Mouse (Mus musculus): ENCODE measurements around the gene Tbc1d17. TPM values are rescaled to one million over a fixed set of nuclear protein-coding genes. Genes with fewer than 3 reads are reported as not detected.

Gene Tbc1d17
- polyA plus RNA-seq, 1 experiment, result 95.0 TPM

DNA sequence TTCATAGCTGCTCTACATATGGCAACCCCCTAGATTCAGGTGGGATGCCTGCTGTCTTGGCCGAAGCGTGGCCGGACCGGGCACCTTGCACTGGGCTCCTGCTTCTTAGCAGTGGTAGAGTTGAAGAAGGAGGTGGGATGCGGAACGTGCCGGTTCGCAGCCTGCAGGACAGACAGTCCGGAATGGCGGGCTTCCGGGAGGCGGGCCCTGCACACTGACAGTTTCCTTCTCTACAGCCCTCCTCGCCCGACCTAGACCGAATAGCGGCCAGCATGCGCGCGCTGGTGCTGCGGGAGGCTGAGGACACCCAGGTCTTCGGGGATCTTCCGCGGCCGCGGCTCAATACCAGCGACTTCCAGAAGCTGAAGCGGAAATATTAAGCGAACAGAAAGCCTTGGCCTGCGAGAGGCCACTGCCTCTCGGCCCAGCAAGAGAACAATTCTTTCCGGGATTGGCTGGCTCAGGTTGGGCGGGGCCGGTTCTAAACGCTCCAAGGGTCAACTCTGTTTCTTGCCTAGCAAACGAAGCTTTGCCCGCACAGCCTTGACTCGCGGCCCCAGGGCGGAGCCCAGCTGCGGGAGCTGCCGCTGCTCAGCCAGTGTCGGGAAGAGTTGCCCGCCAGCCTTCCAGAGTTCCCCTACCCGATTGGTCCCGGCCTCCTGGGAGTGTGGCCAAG is 5.6 kb upstream of the Tbc1d17 start:
- peak; percentile 48 for TF ChIP-seq POLR2A (IDR thresholded peaks at IDR 0.05; ENCODE audit: extremely low read depth, insufficient read depth, low read length)
- TF ChIP-seq CTCF (IDR thresholded peaks at IDR 0.05; ENCODE audit: extremely low read depth, insufficient read depth, low read length), result no peak
- H3K4me3 ChIP-seq (ENCODE audit: insufficient read depth, low read length), result peak overlapping the region; percentile 58
- H3K4me1 ChIP-seq (ENCODE audit: control insufficient read depth, insufficient read depth, low read length), result no peaks in the 10 kb centered on the region; the same call in 1 of the 2 replicates

GRCm38 (mm10) chr7:44853596-44854355 is 4.9 kb upstream of the Tbc1d17 start:
- no peak for TF ChIP-seq POLR2A (IDR thresholded peaks at IDR 0.05; ENCODE audit: extremely low read depth, insufficient read depth, low read length)
- no peak for TF ChIP-seq CTCF (IDR thresholded peaks at IDR 0.05; ENCODE audit: extremely low read depth, insufficient read depth, low read length)
- Histone ChIP-seq H3K27ac (ENCODE audit: insufficient read depth, low read length) (peak overlapping the region; percentile 92), H3K4me3 (ENCODE audit: insufficient read depth, low read length) (peak overlapping the region; percentile 58), H3K4me1 (ENCODE audit: control insufficient read depth, insufficient read depth, low read length) (no peaks in the 10 kb centered on the region; the same call in 1 of the 2 replicates)

More for the DNA sequence above, 5.6 kb upstream of the Tbc1d17 start:
- peak overlapping the region; percentile 92 for H3K27ac ChIP-seq (ENCODE audit: insufficient read depth, low read length)

DNA sequence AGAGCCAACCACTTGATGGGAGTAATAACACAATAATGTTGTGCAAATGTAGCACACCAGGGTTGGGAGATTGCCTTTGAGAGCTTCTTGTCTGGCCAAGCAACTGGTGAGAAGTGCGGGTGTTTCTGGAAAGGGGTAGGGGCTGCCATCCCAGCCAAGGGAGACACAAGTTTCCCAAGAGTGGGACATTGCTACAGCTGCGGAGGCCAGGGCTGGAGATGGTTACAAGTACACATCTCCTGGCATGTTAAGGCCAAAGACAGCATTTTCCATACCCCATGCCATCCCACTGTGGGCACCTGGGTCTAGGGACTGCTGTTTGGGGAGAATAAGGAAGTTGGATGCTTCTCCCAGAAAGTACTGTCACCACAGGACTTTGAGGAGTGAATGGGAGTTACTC is 4.2 kb upstream of the Tbc1d17 start:
- no peaks in the 10 kb centered on the region; the same call in 1 of the 2 replicates for H3K4me1 ChIP-seq (ENCODE audit: control insufficient read depth, insufficient read depth, low read length)
- no peak overlapping the region for H3K4me3 ChIP-seq (ENCODE audit: insufficient read depth, low read length)
- no peak for TF ChIP-seq POLR2A (IDR thresholded peaks at IDR 0.05; ENCODE audit: extremely low read depth, insufficient read depth, low read length)
- TF ChIP-seq CTCF (IDR thresholded peaks at IDR 0.05; ENCODE audit: extremely low read depth, insufficient read depth, low read length), result no peak
- no peak overlapping the region for H3K27ac ChIP-seq (ENCODE audit: insufficient read depth, low read length)

- Histone ChIP-seq H3K4me1 (ENCODE audit: control insufficient read depth, insufficient read depth, low read length) (peaks cover 3% of the 10 kb centered on the region), H3K27ac (ENCODE audit: insufficient read depth, low read length) (no peak overlapping the region), H3K4me3 (ENCODE audit: insufficient read depth, low read length) (no peak overlapping the region)
- TF ChIP-seq POLR2A (IDR thresholded peaks at IDR 0.05; ENCODE audit: extremely low read depth, insufficient read depth, low read length), result no peak
- no peak for TF ChIP-seq CTCF (IDR thresholded peaks at IDR 0.05; ENCODE audit: extremely low read depth, insufficient read depth, low read length)
Observed at GRCm38 (mm10) chr7:44852259-44853027, 3.6 kb upstream of the Tbc1d17 start.

- TF ChIP-seq POLR2A (IDR thresholded peaks at IDR 0.05; ENCODE audit: extremely low read depth, insufficient read depth, low read length) (no peak), CTCF (IDR thresholded peaks at IDR 0.05; ENCODE audit: extremely low read depth, insufficient read depth, low read length) (no peak)
- Histone ChIP-seq H3K4me1 (ENCODE audit: control insufficient read depth, insufficient read depth, low read length) (peaks cover 3% of the 10 kb centered on the region), H3K27ac (ENCODE audit: insufficient read depth, low read length) (no peak overlapping the region), H3K4me3 (ENCODE audit: insufficient read depth, low read length) (no peak overlapping the region)
Observed at GRCm38 (mm10) chr7:44851625-44852234, 2.9 kb upstream of the Tbc1d17 start.

DNA sequence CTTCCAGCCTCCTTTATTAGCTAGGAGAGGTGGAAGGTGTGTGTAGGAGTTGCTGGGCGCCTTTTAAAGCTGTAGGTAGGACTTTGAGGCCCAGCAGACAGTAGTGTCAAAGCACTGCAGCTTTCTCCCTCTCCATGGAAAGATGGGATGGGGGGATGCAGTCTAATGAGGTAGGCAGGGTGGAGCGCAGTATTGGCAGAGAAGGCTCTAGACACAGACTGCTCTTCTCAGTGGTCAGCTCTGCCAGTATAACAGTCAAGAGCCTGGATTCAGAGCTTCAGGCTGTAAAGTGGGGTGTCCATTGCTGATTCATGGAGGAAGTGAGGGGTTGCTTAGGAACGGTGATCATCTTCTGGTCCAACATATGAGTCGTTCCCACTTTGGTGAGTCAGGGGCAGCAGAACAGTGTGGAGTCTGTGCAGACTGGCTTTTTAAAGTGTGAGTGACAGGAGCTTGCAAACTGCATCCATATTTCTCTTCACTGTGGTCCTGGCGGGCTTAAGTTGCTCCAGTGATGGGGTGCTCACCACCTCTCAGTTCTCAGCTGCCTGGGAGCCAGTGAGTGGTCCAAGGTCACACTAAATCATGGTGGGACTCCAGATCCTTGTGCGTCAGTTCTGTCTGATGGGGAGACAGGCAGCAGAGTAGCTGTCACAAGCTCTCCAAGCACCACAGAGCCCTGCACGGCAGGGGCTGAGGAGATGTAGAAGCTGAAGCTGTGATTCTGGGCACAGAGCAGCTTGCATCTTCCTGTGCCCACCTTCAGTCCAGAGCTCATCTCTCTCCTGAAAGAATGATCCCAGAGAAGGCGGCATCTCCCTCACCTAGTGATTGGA is 2.1 kb upstream of the Tbc1d17 start:
- peaks cover 3% of the 10 kb centered on the region for H3K4me1 ChIP-seq (ENCODE audit: control insufficient read depth, insufficient read depth, low read length)
- H3K4me3 ChIP-seq (ENCODE audit: insufficient read depth, low read length), result peak overlapping the region; percentile 45
- H3K27ac ChIP-seq (ENCODE audit: insufficient read depth, low read length), result peak overlapping the region; percentile 70
- TF ChIP-seq CTCF (IDR thresholded peaks at IDR 0.05; ENCODE audit: extremely low read depth, insufficient read depth, low read length) (no peak), POLR2A (IDR thresholded peaks at IDR 0.05; ENCODE audit: extremely low read depth, insufficient read depth, low read length) (no peak)

DNA sequence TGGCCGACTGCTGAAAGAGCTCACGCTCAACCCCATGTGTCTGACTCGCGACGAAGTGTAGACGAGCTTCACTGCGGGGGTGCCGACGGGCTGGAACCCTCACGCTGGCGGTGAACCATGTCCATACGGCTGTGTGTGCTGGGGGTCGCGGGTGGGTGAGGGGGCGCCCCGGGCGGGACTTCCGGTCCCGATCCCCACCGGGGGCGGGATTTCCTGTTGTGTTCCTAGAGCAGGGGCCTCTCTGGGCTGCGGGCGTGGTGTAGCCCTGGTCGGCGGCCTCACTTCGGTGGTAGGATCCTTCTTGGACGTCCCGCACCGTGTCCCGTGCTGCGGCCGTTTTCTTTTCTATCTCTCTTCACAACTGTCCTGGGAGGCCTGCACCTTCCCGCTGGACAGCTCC is 1.3 kb upstream of the Tbc1d17 start:
- Histone ChIP-seq H3K27ac (ENCODE audit: insufficient read depth, low read length) (peak overlapping the region; percentile 87), H3K4me1 (ENCODE audit: control insufficient read depth, insufficient read depth, low read length) (peaks cover 3% of the 10 kb centered on the region), H3K4me3 (ENCODE audit: insufficient read depth, low read length) (peak overlapping the region; percentile 45)
- TF ChIP-seq POLR2A (IDR thresholded peaks at IDR 0.05; ENCODE audit: extremely low read depth, insufficient read depth, low read length), result peak; percentile 44; the same call in 1 of the 2 replicates
- no peak for TF ChIP-seq CTCF (IDR thresholded peaks at IDR 0.05; ENCODE audit: extremely low read depth, insufficient read depth, low read length)

DNA sequence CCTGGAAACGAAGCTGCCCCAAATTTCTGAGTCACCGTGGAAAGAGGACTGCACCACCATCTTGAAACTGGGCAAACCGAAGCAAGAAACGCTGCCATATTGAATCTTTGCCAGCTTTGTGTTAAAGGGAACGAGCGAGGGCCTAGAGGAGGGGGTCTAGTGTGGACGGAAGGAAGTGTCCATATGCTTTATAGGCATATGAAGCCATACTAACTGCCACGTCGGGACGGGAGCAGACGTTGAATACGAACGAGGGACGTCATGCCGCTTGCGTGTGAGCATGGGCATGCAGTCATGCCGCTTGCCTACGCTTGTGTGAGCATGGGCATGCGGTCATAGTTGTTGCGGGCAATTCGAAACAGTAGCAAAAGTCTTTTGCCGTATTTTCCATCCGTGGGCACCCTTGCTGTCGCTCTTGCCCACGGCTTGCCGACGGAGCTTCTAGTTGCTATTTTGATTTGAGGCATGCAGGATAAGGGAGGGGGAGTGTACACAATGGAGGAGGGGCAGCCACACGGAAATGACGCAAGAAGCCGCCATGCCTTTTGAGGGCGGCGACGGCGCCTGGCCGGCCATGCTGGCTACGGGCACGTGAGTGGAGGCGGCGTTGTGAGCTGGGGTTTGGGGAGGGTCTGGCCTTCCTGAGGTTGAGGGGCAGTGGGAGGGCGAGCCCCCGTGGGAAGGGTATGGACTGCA is 685 bp upstream of the Tbc1d17 start:
- Histone ChIP-seq H3K4me3 (ENCODE audit: insufficient read depth, low read length) (peak overlapping the region; percentile 45), H3K4me1 (ENCODE audit: control insufficient read depth, insufficient read depth, low read length) (peaks cover 3% of the 10 kb centered on the region), H3K27ac (ENCODE audit: insufficient read depth, low read length) (peak overlapping the region; percentile 87)
- peak; percentile 79 for TF ChIP-seq POLR2A (IDR thresholded peaks at IDR 0.05; ENCODE audit: extremely low read depth, insufficient read depth, low read length)
- no peak for TF ChIP-seq CTCF (IDR thresholded peaks at IDR 0.05; ENCODE audit: extremely low read depth, insufficient read depth, low read length)

All from cortical plate, adult 2 months (tissue).